Mouse (Mus musculus) liver, embryonic 14.5 days (tissue): ENCODE data around the gene Gm45233.

ENCODE experiments used
- CTCF ChIP-seq: IDR thresholded peaks from 2 replicates; pipeline ENCODE4 v1.5.1; 2016; ENCODE audit warnings: antibody characterized with exemption, low read depth, control low read depth
- EP300 ChIP-seq: IDR thresholded peaks from 2 replicates; pipeline ENCODE4 v1.6.1; 2016; ENCODE audit warnings: antibody characterized with exemption, low read depth

GRCm38 (mm10) chr7:43490182-43490584, 46.3 kb downstream of the Gm45233 start:
- TF ChIP-seq CTCF (no peak), EP300 (no peak)
